Mouse (Mus musculus) megakaryocyte, embryonic 14.5 days (primary cell): ENCODE data around the gene Cldn19. TPM values are rescaled to one million over a fixed set of nuclear protein-coding genes. Genes with fewer than 3 reads are reported as not detected.

Source experiments
- H3K27me3 ChIP-seq: replicated peaks from 2 replicates; pipeline ENCODE3; 2012; ENCODE audit warnings: inconsistent platforms
- H3K36me3 ChIP-seq: replicated peaks from 2 replicates; pipeline ENCODE3; 2012; ENCODE audit warnings: low read length, inconsistent platforms, mixed read lengths
- H3K4me1 ChIP-seq: 2 replicates; pipeline ENCODE4 v1.6.1; 2012; ENCODE audit warnings: inconsistent platforms
- H3K4me3 ChIP-seq: replicated peaks from 2 replicates; pipeline ENCODE3; 2012; ENCODE audit warnings: moderate library complexity, mild to moderate bottlenecking, inconsistent platforms
- H3K9me3 ChIP-seq: 2 replicates; pipeline ENCODE4 v1.6.1; 2012; ENCODE audit warnings: inconsistent platforms
- FLI1 ChIP-seq: IDR thresholded peaks from 2 replicates; pipeline ENCODE4 v1.6.1; 2012; ENCODE audit warnings: low read length, inconsistent platforms, mixed read lengths
- GATA1 ChIP-seq: IDR thresholded peaks from 3 replicates; pipeline ENCODE4 v1.6.1; 2012; ENCODE audit warnings: mixed read lengths, low read length, inconsistent platforms, borderline replicate concordance
- polyA plus RNA-seq: library from polyadenylated mRNA; stranded (reverse); fragments of >175 nt; gene quantifications from 2 replicates; pipeline ENCODE4 v1.2.3, GENCODE M21; 2012; ENCODE audit warnings: low replicate concordance; ENCODE audit not compliant: insufficient read depth

Cldn19 gene
- polyA plus RNA-seq, 1 experiment, result not detected

DNA sequence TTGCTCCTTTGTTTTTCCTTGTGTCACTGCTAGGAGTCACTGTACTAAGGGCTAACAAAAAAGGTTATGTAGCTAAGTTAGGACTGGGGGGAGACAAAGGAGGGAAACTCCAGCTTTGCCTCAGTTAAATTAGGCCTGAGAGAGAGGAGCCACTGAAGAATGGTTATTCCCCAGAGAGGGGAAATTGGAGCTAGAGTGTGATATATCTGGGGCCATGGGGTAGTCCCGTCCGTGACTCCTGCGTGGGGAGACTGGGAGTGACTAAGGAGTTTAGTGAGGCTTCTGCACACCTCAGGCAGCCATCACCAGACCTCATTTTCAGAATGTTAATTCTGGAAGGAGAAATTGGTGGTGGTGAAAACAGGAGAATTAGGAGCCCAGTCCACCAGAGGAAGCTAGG is 20.9 kb upstream of the Cldn19 start:
- TF ChIP-seq GATA1 (no peak), FLI1 (no peak)
- Histone ChIP-seq H3K4me1 (peaks cover 44% of the 10 kb centered on the region), H3K36me3 (peaks cover 48% of the 10 kb centered on the region), H3K27me3 (no peaks in the 10 kb centered on the region), H3K4me3 (peak overlapping the region; percentile 95), H3K9me3 (no peaks in the 10 kb centered on the region)

DNA sequence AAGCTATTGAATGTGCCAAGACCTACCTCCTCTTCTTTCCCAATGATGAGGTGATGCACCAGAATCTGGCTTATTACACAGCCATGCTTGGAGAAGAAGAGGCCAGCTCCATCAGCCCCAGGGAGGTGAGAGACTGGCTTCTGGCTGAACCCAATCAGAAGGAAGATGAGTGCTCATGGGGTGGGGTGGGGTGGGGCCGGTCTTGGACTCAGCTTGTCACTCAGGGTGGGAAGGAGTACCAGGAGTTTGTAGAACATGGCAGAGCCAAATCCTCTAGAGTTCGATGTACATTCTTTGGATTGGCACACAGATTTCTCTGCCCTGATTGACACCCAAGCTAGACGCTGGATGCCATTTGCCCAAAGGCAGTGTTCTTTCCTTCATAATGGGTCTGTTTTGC is 16.6 kb upstream of the Cldn19 start:
- peak overlapping the region; percentile 87 for H3K4me3 ChIP-seq
- peaks cover 55% of the 10 kb centered on the region for H3K4me1 ChIP-seq
- peaks cover 72% of the 10 kb centered on the region for H3K36me3 ChIP-seq

DNA sequence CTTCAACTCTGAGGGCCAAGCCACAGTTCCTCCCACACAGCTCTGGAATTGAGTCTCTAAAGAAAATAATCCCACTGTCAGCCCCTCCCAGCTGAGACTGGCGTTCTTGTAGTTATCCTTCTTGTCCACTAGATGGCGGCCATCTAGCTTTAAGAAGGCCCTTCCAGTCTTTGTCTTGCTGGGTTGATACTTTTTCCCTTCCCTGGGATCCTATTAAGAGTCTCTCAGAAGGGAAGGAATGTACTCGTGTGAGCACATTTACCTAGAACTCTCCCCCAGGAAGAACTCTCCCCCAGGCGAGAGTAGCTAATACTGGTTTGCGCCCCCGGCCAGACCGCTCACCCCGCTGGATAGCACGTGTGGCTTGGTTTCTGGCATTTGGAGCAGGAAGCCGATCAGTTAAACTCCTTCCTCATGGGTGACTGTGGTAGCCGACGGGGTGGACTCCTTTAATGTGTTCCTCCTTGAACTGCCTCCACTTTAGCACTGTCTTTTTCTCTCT is 16.0 kb upstream of the Cldn19 start:
- Histone ChIP-seq H3K4me3 (peak overlapping the region; percentile 87), H3K9me3 (no peaks in the 10 kb centered on the region), H3K27me3 (no peaks in the 10 kb centered on the region), H3K4me1 (peaks cover 49% of the 10 kb centered on the region), H3K36me3 (peaks cover 77% of the 10 kb centered on the region)
- TF ChIP-seq FLI1 (no peak), GATA1 (0 out of 3 replicates have a peak, but pooled peaks have one; percentile 19)

More for the DNA sequence above, 16.6 kb upstream of the Cldn19 start:
- H3K27me3 ChIP-seq, result no peaks in the 10 kb centered on the region
- TF ChIP-seq GATA1 (no peak), FLI1 (no peak)
- H3K9me3 ChIP-seq, result no peaks in the 10 kb centered on the region

DNA sequence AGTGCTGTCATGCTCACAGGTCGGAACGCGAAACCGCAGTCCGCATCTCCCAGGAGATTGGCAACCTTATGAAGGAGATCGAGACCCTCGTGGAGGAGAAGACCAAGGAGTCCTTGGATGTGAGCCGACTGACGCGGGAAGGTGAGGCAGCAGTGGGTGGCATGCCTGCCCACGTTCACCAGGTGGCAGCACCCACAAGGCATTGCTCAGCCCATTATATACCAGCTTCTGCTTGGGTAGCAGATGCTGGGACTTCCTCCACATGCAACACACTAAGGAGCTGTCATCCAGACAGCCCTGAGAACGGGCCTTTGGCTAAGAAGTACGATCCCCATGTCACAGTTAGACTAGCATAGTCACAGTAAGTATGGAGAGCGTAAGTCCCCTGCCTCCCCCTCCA is 13.6 kb upstream of the Cldn19 start:
- H3K4me3 ChIP-seq, result no peak overlapping the region
- no peaks in the 10 kb centered on the region for H3K27me3 ChIP-seq
- peaks cover 61% of the 10 kb centered on the region for H3K4me1 ChIP-seq
- peaks cover 85% of the 10 kb centered on the region for H3K36me3 ChIP-seq
- TF ChIP-seq GATA1 (no peak), FLI1 (no peak)
- H3K9me3 ChIP-seq, result no peaks in the 10 kb centered on the region

DNA sequence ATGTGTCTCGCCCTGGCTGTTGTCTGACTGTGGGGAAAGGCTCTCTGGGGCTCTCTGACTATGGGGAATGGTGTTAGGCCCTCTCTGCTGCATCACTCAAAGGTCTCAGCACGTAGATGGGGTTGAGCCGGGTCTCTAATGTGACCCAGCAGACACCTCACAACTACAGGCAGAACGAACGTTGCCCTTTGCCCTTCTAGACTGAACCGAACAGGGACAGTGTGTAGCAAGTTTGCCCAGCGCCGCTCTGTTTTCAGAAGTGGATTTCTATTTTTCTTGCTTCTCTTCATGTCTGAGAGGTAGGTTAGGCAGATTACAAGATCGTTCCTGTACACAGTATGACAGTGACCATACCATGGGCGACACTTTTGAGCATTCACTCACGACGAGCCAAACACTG is 12.6 kb upstream of the Cldn19 start:
- Histone ChIP-seq H3K4me3 (no peak overlapping the region), H3K27me3 (no peaks in the 10 kb centered on the region), H3K4me1 (peaks cover 67% of the 10 kb centered on the region), H3K9me3 (no peaks in the 10 kb centered on the region), H3K36me3 (peaks cover 84% of the 10 kb centered on the region)
- TF ChIP-seq FLI1 (no peak), GATA1 (no peak)

DNA sequence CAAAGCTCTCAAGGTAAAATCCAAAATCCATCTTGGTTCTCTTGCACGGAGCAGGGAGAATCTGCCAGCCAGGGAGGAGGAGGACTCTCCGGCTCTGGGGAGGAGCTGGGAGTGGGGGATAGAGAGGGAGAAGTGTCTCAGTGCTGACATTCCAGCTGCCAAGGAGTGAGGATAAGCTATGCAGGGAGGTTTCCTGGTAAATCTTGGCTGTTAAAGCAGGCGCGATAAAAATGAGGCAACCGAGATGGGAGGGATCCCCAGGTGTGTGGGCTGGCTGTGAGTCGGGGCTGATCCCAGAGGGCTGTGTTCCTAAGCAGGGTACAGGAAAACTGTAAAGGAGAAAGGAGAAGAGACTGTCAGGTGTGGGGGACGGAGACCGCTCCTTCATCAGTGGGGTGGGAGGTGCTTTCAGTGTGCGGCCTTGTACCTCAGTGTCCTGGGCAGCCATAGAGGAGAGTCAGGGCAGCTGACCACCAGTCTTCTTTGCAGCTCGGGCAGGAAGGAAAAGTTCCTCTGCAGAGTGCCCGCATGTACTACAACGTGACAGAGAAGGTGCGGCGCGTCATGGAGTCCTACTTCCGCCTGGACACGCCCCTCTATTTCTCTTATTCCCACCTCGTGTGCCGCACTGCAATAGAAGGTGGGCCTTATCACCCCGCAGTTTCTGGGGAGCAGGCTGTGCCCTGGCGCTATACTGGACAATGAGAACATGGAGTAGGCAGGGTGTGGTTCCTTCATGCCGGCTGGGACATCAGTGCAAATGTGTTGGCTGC is 10.6 kb upstream of the Cldn19 start:
- Histone ChIP-seq H3K27me3 (no peaks in the 10 kb centered on the region), H3K4me3 (no peak overlapping the region), H3K9me3 (no peaks in the 10 kb centered on the region), H3K4me1 (peaks cover 59% of the 10 kb centered on the region), H3K36me3 (peaks cover 90% of the 10 kb centered on the region)
- no peak for TF ChIP-seq GATA1
- TF ChIP-seq FLI1, result no peak

DNA sequence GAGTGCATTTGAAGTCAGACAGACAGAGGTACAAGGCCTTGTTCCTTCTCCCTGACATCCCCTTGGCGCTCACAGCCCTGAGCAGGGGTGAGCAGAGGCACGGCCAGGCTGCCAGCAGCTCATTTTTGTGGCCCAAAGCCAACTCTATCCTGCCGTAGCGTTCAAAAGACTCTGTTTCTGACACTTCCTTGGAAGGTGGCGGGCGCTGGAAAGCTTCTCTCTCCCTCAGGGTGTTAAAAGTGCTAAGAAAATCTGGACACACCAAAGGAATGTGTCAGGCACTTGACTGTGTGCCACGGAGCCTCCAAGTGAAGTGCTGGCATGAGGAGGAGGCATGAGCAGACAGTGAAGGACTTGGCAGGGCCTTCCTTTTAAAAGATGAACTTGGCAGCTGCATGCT is 9.7 kb upstream of the Cldn19 start:
- Histone ChIP-seq H3K4me1 (peaks cover 64% of the 10 kb centered on the region), H3K36me3 (peaks cover 86% of the 10 kb centered on the region), H3K4me3 (no peak overlapping the region), H3K27me3 (no peaks in the 10 kb centered on the region), H3K9me3 (no peaks in the 10 kb centered on the region)
- TF ChIP-seq GATA1 (no peak), FLI1 (no peak)

DNA sequence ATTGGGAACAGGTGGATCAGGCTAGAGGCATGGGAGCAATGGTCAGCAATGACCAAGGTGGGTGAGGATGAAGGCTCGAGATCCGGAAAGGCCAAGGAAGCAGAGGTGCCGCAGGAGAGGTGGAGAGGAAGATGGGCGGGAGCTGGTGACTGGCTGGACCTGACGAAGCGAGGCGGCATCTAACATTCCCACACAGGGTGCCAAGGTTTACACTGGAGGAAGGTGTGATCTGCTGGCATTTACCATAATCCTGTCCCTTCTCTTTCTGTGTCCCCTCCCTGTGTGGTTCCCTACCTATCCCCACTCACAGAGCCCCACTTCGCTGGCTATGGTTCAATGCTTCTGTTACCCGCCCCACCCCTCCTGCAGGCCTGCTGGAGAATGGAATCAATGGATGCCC is 9.3 kb upstream of the Cldn19 start:
- Histone ChIP-seq H3K4me1 (peaks cover 67% of the 10 kb centered on the region), H3K27me3 (no peaks in the 10 kb centered on the region), H3K9me3 (no peaks in the 10 kb centered on the region), H3K4me3 (peak overlapping the region; percentile 11), H3K36me3 (peaks cover 82% of the 10 kb centered on the region)
- TF ChIP-seq FLI1 (no peak), GATA1 (no peak)

DNA sequence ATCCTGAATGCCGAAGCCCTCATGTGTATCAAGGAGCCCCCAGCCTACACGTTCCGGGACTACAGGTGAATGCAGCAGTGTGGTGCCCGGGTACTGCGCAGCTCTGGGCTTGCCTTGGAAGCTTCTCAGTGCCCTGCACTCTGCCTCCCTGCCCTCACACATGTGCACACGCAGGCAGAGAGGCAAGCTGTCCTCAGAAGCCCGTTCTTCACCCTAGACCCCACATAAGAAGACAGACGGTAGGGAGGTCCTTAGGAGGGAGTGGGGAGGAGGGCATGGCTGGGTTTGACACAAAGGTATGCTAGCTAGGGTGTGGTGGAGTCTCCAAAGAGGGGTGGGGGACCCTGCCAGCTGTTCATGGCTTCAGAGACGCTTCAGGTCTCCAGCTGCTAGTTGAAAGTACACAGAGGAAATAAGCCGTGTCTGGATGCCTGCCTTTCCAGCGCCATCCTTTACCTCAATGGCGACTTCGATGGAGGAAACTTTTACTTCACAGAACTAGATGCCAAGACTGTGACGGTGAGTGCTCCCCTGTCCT is 8.5 kb upstream of the Cldn19 start:
- Histone ChIP-seq H3K4me3 (peak overlapping the region; percentile 30), H3K27me3 (peaks cover 6% of the 10 kb centered on the region), H3K4me1 (peaks cover 70% of the 10 kb centered on the region), H3K36me3 (peaks cover 74% of the 10 kb centered on the region), H3K9me3 (no peaks in the 10 kb centered on the region)
- TF ChIP-seq FLI1 (no peak), GATA1 (no peak)

DNA sequence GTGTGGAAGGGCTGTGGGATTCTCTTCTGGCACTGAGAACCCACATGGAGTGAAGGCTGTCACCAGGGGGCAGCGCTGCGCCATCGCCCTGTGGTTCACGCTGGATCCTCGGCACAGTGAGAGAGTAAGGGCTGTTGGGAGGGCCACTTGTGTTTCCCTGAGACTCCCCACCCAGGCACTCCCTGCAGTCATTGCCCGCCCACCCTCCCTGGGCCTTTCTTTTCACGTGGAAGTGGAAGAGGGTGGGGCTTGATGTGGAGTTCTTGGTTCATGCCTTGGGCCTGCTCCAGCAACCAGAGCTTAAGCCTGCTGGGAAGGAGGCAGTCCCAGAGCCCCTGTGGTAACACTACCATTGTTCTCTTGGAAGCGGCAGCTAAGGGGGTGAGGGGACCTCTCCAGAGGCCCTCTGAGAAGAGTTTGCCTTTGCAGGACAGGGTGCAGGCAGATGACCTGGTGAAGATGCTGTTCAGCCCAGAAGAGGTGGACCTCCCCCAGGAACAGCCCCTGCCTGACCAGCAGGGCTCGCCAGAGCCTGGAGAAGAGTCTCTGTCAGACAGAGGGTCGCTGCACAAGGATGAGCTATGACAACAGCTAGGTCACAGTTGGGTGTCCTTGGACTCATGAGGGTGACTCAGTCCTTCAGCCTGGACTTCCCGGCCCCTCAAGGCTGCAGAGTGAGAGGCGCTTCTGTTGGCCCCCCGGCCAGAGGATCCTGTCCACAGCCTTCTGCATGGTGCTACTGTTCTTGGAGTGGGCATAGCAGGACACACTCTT is 7.6 kb upstream of the Cldn19 start:
- Histone ChIP-seq H3K9me3 (no peaks in the 10 kb centered on the region), H3K27me3 (peaks cover 12% of the 10 kb centered on the region), H3K4me3 (no peak overlapping the region), H3K4me1 (peaks cover 73% of the 10 kb centered on the region), H3K36me3 (peaks cover 65% of the 10 kb centered on the region)
- no peak for TF ChIP-seq FLI1
- TF ChIP-seq GATA1, result no peak
